Mouse (Mus musculus) thymus, postnatal 10 days (tissue): ENCODE data around the gene Vamp2.

ENCODE experiments used
- DNase-seq, 2 experiments: peaks; one replicate each; pipeline ENCODE4 v3.0.0; 2021; ENCODE audit warnings: low spot score in 2 of 2

The Vamp2 gene

DNA sequence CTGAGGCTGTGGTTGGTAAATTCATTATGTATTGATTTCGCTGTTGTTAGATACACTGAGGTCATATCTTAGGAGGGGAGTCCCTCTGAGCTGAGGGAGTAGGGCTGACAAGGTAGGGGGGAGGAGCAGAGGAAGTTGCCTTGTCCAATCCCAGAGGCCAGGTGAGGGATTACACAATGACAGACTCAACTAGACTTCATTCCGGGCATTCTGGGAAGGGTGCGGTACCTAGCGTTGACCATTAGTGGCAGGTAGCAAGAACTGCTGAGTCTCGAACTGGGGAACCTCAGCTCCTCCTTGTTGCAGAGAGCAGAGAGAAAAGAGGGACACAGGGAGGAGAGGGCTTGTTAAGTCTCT, 45.3 kb downstream of the Vamp2 start:
- DNase-seq = no peak

DNA sequence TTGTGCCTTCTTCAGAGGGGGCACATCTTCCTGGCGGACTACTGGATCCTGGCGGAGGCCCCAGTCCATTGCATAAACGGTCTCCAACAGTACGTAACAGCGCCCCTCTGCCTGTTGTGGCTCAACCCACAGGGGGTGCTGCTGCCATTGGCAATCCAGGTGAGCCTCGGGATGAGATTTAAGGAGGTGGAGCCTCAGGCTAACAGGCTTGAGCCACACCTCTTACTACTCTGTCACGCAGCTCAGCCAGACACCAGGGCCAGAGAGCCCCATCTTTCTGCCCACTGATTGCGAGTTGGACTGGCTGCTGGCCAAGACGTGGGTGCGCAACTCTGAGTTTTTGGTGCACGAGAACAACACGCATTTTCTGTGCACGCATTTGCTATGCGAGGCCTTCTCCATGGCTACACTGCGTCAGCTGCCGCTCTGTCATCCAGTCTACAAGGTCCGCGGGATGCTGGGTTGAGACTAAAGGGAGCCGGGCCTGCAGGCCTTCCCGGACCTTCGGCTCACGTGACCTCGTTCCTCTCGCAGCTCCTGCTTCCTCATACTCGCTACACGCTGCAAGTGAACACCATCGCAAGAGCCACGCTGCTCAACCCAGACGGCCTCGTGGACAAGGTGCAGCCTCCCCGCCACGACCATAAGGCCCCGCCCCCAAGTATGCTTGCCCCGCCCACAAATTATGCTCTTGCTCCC, 45.8 kb downstream of the Vamp2 start:
- DNase-seq = peak; percentile 39 to 52

DNA sequence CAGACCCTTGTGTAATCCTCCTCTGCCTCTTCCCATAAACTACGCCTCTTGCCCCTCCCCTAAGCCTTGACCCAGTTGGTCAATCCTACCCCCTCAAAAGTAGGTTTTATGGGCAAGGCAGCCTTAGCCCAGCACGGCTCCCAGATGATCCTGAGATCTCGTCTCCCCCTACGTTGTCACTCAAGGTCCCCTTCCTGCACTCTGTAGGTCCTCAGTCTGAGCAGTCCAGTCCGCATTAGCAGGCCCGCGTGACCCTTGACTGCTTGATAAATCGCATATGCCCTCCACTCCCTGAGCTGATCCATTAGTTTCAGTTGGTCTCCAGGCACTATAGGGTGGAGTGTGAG, 46.3 kb downstream of the Vamp2 start:
- DNase-seq = no peak

DNA sequence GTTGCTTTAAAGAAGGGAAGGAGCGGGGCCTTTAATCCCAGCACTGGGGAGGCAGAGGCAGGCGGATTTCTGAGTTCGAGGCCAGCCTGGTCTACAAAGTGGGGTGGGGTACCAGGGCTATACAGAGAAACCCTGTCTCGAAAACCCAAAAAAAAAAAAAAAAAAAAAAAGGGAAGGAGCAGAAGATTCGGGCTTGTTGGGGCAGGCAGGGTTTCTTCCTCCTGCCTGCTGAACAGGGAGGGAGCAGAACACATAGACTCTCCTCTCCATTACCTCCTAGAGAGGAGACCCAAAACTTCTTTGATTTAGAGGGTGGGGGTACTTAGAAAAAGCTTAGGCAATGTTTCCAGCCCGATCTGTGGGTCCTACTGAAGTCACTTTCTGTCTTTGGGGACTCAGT, 47.1 kb downstream of the Vamp2 start:
- DNase-seq = no peak
